Mouse (Mus musculus): Measurements from ENCODE around the gene Eif2b4. TPM values are rescaled to one million over a fixed set of nuclear protein-coding genes. Genes with fewer than 3 reads are reported as not detected.

Eif2b4 gene
- polyA plus RNA-seq, 1 experiment: 44.9 TPM

- Histone ChIP-seq H3K4me1 (ENCODE audit: control insufficient read depth, insufficient read depth, low read length) (no peaks in the 10 kb centered on the region; the same call in 1 of the 2 replicates), H3K4me3 (replicated peaks; ENCODE audit: extremely low read depth, low read depth, low read length) (peak overlapping the region; percentile 80)
- 10% methylated on average over 13 of the region's 13 CpGs for WGBS
- TF ChIP-seq CTCF (IDR thresholded peaks at IDR 0.05; ENCODE audit: insufficient read depth, low read length) (no peak), POLR2A (IDR thresholded peaks at IDR 0.05; ENCODE audit: borderline replicate concordance, extremely low read depth, low read depth, low read length) (no peak)
- DNase-seq: no peak
These were observed 8.0 kb upstream of the Eif2b4 start for GRCm38 (mm10) chr5:31201042-31201741.

- DNase-seq: no peak
- Histone ChIP-seq H3K4me1 (ENCODE audit: control insufficient read depth, insufficient read depth, low read length) (no peaks in the 10 kb centered on the region; the same call in 1 of the 2 replicates), H3K4me3 (replicated peaks; ENCODE audit: extremely low read depth, low read depth, low read length) (no peak overlapping the region)
- WGBS: 88% methylated on average over 27 of the region's 27 CpGs
- TF ChIP-seq POLR2A (IDR thresholded peaks at IDR 0.05; ENCODE audit: borderline replicate concordance, extremely low read depth, low read depth, low read length): peak; percentile 33; the same call in 1 of the 2 replicates
- no peak for TF ChIP-seq CTCF (IDR thresholded peaks at IDR 0.05; ENCODE audit: insufficient read depth, low read length)
These were observed 7.1 kb upstream of the Eif2b4 start for GRCm38 (mm10) chr5:31200327-31200768.

GRCm38 (mm10) chr5:31199893-31200292 lies 6.7 kb upstream of the Eif2b4 start:
- peak; percentile 15; the same call in 1 of the 2 replicates for TF ChIP-seq POLR2A (IDR thresholded peaks at IDR 0.05; ENCODE audit: borderline replicate concordance, extremely low read depth, low read depth, low read length)
- TF ChIP-seq CTCF (IDR thresholded peaks at IDR 0.05; ENCODE audit: insufficient read depth, low read length): no peak

GRCm38 (mm10) chr5:31199321-31199892 lies 6.2 kb upstream of the Eif2b4 start:
- TF ChIP-seq CTCF (IDR thresholded peaks at IDR 0.05; ENCODE audit: insufficient read depth, low read length) (no peak), POLR2A (IDR thresholded peaks at IDR 0.05; ENCODE audit: borderline replicate concordance, extremely low read depth, low read depth, low read length) (no peak)
- no peak for DNase-seq
- Histone ChIP-seq H3K4me3 (replicated peaks; ENCODE audit: extremely low read depth, low read depth, low read length) (no peak overlapping the region), H3K4me1 (ENCODE audit: control insufficient read depth, insufficient read depth, low read length) (no peaks in the 10 kb centered on the region; the same call in 1 of the 2 replicates)
- WGBS: 91% methylated on average over 19 of the region's 19 CpGs

More at GRCm38 (mm10) chr5:31199893-31200292, 6.7 kb upstream of the Eif2b4 start:
- H3K4me1 ChIP-seq (ENCODE audit: control insufficient read depth, insufficient read depth, low read length): no peaks in the 10 kb centered on the region; the same call in 1 of the 2 replicates
- WGBS: 73% methylated on average over 9 of the region's 9 CpGs
- no peak for DNase-seq
- H3K4me3 ChIP-seq (replicated peaks; ENCODE audit: extremely low read depth, low read depth, low read length): no peak overlapping the region

- no peak for DNase-seq
- 82% methylated on average over 5 of the region's 5 CpGs for WGBS
- no peak for TF ChIP-seq CTCF (IDR thresholded peaks at IDR 0.05; ENCODE audit: insufficient read depth, low read length)
- Histone ChIP-seq H3K4me1 (ENCODE audit: control insufficient read depth, insufficient read depth, low read length) (peaks cover 3% of the 10 kb centered on the region), H3K4me3 (replicated peaks; ENCODE audit: extremely low read depth, low read depth, low read length) (no peak overlapping the region)
These were observed 5.5 kb upstream of the Eif2b4 start for GRCm38 (mm10) chr5:31198616-31199320.

DNA sequence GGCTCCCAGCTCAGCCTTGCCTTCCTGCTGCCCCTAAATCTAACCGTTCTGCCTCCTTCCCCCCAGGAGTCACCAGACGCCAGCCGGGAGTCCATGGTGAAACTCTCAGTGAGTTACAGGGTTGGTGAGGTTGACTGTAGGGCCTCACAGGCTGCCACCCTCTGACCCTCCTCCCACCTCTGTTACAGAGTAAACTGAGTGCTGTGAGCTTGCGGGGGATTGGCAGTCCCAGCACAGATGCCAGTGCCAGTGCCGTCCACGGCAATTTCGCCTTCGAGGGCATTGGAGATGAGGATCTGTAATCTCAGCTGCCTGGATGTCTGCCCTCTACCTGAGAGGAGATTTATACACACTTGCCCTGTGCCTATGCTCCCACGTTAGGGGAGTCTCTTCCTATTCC lies 4.9 kb upstream of the Eif2b4 start:
- 73% methylated on average over 9 of the region's 9 CpGs for WGBS

DNA sequence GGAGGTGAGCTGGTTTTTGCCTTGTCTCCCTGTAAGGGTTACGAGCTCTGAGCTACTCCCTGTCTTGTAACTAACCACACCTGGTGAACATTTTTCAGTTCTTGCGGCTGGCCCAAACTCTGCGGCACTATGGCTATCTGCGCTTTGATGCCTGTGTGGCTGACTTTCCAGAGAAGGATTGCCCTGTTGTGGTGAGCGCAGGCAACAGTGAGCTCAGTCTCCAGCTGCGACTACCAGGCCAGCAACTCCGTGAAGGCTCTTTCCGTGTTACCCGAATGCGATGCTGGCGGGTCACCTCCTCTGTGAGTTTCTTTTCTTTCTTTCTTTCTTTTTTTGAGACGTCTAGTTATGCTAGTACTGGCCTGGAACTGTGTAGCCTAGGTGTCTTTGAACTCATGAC lies 3.8 kb upstream of the Eif2b4 start:
- peaks cover 4% of the 10 kb centered on the region for H3K4me1 ChIP-seq (ENCODE audit: control insufficient read depth, insufficient read depth, low read length)
- DNase-seq: no peak
- TF ChIP-seq POLR2A (IDR thresholded peaks at IDR 0.05; ENCODE audit: borderline replicate concordance, extremely low read depth, low read depth, low read length) (peak; percentile 26; the same call in 1 of the 2 replicates), CTCF (IDR thresholded peaks at IDR 0.05; ENCODE audit: insufficient read depth, low read length) (no peak)
- H3K4me3 ChIP-seq (replicated peaks; ENCODE audit: extremely low read depth, low read depth, low read length): no peak overlapping the region
- 93% methylated on average over 12 of the region's 12 CpGs for WGBS

More for the DNA sequence above, 4.9 kb upstream of the Eif2b4 start:
- no peak overlapping the region for H3K4me3 ChIP-seq (replicated peaks; ENCODE audit: extremely low read depth, low read depth, low read length)
- peaks cover 4% of the 10 kb centered on the region for H3K4me1 ChIP-seq (ENCODE audit: control insufficient read depth, insufficient read depth, low read length)
- TF ChIP-seq CTCF (IDR thresholded peaks at IDR 0.05; ENCODE audit: insufficient read depth, low read length) (no peak), POLR2A (IDR thresholded peaks at IDR 0.05; ENCODE audit: borderline replicate concordance, extremely low read depth, low read depth, low read length) (no peak)
- DNase-seq: no peak

GRCm38 (mm10) chr5:31196207-31196606 lies 3.0 kb upstream of the Eif2b4 start:
- 84% methylated on average over 10 of the region's 10 CpGs for WGBS
- H3K4me3 ChIP-seq (replicated peaks; ENCODE audit: extremely low read depth, low read depth, low read length): no peak overlapping the region
- DNase-seq: no peak
- H3K4me1 ChIP-seq (ENCODE audit: control insufficient read depth, insufficient read depth, low read length): peaks cover 7% of the 10 kb centered on the region
- no peak for TF ChIP-seq POLR2A (IDR thresholded peaks at IDR 0.05; ENCODE audit: borderline replicate concordance, extremely low read depth, low read depth, low read length)
- TF ChIP-seq CTCF (IDR thresholded peaks at IDR 0.05; ENCODE audit: insufficient read depth, low read length): no peak

GRCm38 (mm10) chr5:31195671-31196070 lies 2.4 kb upstream of the Eif2b4 start:
- no peak overlapping the region for H3K4me3 ChIP-seq (replicated peaks; ENCODE audit: extremely low read depth, low read depth, low read length)
- H3K4me1 ChIP-seq (ENCODE audit: control insufficient read depth, insufficient read depth, low read length): peaks cover 7% of the 10 kb centered on the region
- 77% methylated on average over 4 of the region's 4 CpGs for WGBS
- no peak for TF ChIP-seq POLR2A (IDR thresholded peaks at IDR 0.05; ENCODE audit: borderline replicate concordance, extremely low read depth, low read depth, low read length)
- TF ChIP-seq CTCF (IDR thresholded peaks at IDR 0.05; ENCODE audit: insufficient read depth, low read length): no peak
- DNase-seq: no peak
